Mouse (Mus musculus): ENCODE results near the gene Zfp316.

GRCm38 (mm10) chr5:143317288-143317610 is 47.4 kb upstream of the Zfp316 start:
- TF ChIP-seq POLR2A (IDR thresholded peaks at IDR 0.05; ENCODE audit: borderline replicate concordance, control insufficient read depth, low read depth, low read length) (no peak), CTCF (IDR thresholded peaks at IDR 0.05; ENCODE audit: control insufficient read depth, insufficient read depth, low read length) (no peak)

Data from bone marrow, adult 2 months (tissue).